Mouse (Mus musculus): ENCODE measurements around the gene Rora. TPM values are rescaled to one million over a fixed set of nuclear protein-coding genes. Genes with fewer than 3 reads are reported as not detected.
A peak's percentile ranks its signal among the peaks of the same experiment; 100 is the strongest.

The Rora gene
- polyA plus RNA-seq, 1 experiment from 2014 or later: 6.4 TPM

DNA sequence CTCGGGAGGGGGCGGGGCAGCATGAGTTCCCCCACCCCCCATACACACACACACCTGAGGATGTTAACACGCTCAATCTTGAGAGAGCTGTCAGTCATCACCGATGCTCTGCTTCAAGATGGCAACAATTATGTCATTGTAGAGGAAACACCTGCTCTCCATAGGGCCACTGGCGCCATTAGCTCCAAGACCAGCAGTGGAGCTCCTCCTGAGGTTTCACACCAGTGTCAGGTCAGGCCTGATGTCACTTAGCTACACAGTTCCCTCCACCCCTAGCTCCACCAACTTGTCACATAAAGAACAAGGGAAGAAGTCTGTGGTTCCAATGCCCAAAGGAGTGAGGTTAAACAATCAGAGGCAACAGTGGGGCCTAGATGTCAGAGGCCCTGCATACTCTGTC is 740.6 kb downstream of the Rora start:
- Histone ChIP-seq H3K9ac (ENCODE audit: low read depth, low read length) (no peak overlapping the region), H3K4me3 (ENCODE audit: low read length) (no peak overlapping the region), H3K27ac (ENCODE audit: low read depth, low read length) (no peak overlapping the region), H3K9me3 (ENCODE audit: control insufficient read depth, low read length) (no peaks in the 10 kb centered on the region), H3K4me1 (ENCODE audit: control insufficient read depth, insufficient read depth, low read length) (peaks cover 6% of the 10 kb centered on the region; the same call in 1 of the 2 replicates), H3K36me3 (ENCODE audit: control insufficient read depth, insufficient read depth, low read length) (no peaks in the 10 kb centered on the region), H3K4me2 (replicated peaks; ENCODE audit: low read depth, low read length) (no peak overlapping the region), H3K27me3 (ENCODE audit: control insufficient read depth, insufficient read depth, low read length) (no peaks in the 10 kb centered on the region)
- 87% methylated on average over 5 of the region's 5 CpGs for WGBS
- no peak for ATAC-seq (ENCODE audit: low FRiP score, low TSS enrichment)

- whole genome bisulfite sequencing: 67% methylated on average over 2 of the region's 2 CpGs
- Histone ChIP-seq H3K9ac (ENCODE audit: low read depth, low read length) (peak overlapping the region; percentile 91), H3K27me3 (ENCODE audit: control insufficient read depth, insufficient read depth, low read length) (no peaks in the 10 kb centered on the region), H3K4me1 (ENCODE audit: control insufficient read depth, insufficient read depth, low read length) (peaks cover 6% of the 10 kb centered on the region; the same call in 1 of the 2 replicates), H3K4me3 (ENCODE audit: low read length) (peak overlapping the region; percentile 82), H3K4me2 (replicated peaks; ENCODE audit: low read depth, low read length) (peak overlapping the region; percentile 87), H3K36me3 (ENCODE audit: control insufficient read depth, insufficient read depth, low read length) (peaks cover 5% of the 10 kb centered on the region; the same call in 1 of the 2 replicates), H3K27ac (ENCODE audit: low read depth, low read length) (peak overlapping the region; percentile 92), H3K9me3 (ENCODE audit: control insufficient read depth, low read length) (no peaks in the 10 kb centered on the region)
- ATAC-seq (ENCODE audit: low FRiP score, low TSS enrichment): peak; percentile 67
These were observed 743.8 kb downstream of the Rora start for GRCm38 (mm10) chr9:69397432-69397759.

DNA sequence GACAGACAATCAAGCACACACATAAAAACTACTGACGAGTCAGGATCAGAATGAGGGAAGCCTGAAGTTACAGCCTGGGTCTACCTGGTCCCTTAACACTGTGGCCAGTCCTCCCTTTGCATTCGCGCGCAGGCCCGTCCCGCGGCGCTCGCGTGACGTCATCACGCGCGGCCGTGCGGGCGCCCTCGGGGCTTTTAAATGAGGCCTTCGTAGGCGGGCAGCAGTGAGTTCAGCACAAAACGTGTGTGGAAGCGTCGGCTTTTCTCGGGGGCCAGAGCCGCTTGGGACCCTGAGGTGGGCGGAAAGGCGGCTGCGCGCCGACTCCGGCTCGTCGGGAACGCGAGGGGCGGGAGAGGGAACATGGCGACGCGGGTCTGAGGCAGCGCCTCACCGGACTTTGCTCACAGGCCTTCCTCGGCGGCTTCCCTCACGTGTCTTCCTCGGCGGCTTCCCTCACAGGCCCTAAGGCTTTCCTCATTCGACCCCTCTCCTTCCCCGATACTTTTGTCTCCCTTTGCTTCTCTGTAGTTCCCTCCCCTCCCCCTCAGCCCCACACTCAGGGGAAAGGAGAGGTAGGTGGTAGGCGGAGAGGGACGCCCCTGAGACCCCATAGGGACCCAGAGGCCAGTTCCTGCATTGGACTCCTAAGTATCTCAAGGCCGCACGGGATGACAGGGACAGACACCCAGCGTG is 744.3 kb downstream of the Rora start, which contains the start of gene Ice2:
Ice2 (plus strand) TSS at position 147 of the 693 bp plus-strand sequence.
- ATAC-seq (ENCODE audit: low FRiP score, low TSS enrichment): peak; percentile 93
- Histone ChIP-seq H3K4me2 (replicated peaks; ENCODE audit: low read depth, low read length) (peak within 1 kb of the TSS; percentile 87), H3K27ac (ENCODE audit: low read depth, low read length) (peak within 1 kb of the TSS; percentile 92), H3K36me3 (ENCODE audit: control insufficient read depth, insufficient read depth, low read length) (peaks cover 5% of the 10 kb centered on the region; the same call in 1 of the 2 replicates), H3K4me1 (ENCODE audit: control insufficient read depth, insufficient read depth, low read length) (peaks cover 6% of the 10 kb centered on the region; the same call in 1 of the 2 replicates), H3K4me3 (ENCODE audit: low read length) (peak within 1 kb of the TSS; percentile 82), H3K27me3 (ENCODE audit: control insufficient read depth, insufficient read depth, low read length) (no peaks in the 10 kb centered on the region), H3K9ac (ENCODE audit: low read depth, low read length) (peak within 1 kb of the TSS; percentile 91), H3K9me3 (ENCODE audit: control insufficient read depth, low read length) (no peaks in the 10 kb centered on the region)
- WGBS: 0% methylated on average over 52 of the region's 53 CpGs

DNA sequence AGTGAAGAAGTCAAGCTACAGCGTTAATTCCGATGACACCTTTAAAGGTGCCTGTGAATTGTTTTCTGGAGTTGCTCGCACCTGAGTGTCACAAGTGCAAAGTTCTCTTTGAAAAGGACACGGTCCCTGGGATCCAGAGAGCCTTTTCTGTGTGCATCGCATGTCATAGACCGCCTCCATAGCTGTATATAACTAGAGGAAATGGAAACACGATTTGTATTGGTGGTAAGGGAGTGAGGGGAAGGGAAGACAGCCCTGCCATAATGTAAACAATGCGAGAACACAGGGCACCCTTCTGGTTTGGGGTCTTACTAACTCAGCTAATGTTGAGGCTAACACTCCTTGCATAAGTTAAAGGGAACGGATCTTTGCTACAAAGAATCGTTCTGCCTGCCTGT is 744.9 kb downstream of the Rora start:
- Histone ChIP-seq H3K27ac (ENCODE audit: low read depth, low read length) (peak overlapping the region; percentile 92), H3K9ac (ENCODE audit: low read depth, low read length) (peak overlapping the region; percentile 91), H3K9me3 (ENCODE audit: control insufficient read depth, low read length) (no peaks in the 10 kb centered on the region), H3K36me3 (ENCODE audit: control insufficient read depth, insufficient read depth, low read length) (peaks cover 5% of the 10 kb centered on the region; the same call in 1 of the 2 replicates), H3K4me2 (replicated peaks; ENCODE audit: low read depth, low read length) (peak overlapping the region; percentile 87), H3K4me3 (ENCODE audit: low read length) (peak overlapping the region; percentile 82), H3K4me1 (ENCODE audit: control insufficient read depth, insufficient read depth, low read length) (peaks cover 6% of the 10 kb centered on the region; the same call in 1 of the 2 replicates), H3K27me3 (ENCODE audit: control insufficient read depth, insufficient read depth, low read length) (no peaks in the 10 kb centered on the region)
- WGBS: 9% methylated on average over 10 of the region's 10 CpGs
- ATAC-seq (ENCODE audit: low FRiP score, low TSS enrichment): peak; percentile 25; the same call in 1 of the 2 replicates

GRCm38 (mm10) chr9:69404671-69405070 is 751.1 kb downstream of the Rora start:
- WGBS: 80% methylated on average over 6 of the region's 6 CpGs

GRCm38 (mm10) chr9:69419476-69419875 is 765.9 kb downstream of the Rora start:
- Histone ChIP-seq H3K9ac (ENCODE audit: low read depth, low read length) (no peak overlapping the region), H3K27me3 (ENCODE audit: control insufficient read depth, insufficient read depth, low read length) (no peaks in the 10 kb centered on the region), H3K9me3 (ENCODE audit: control insufficient read depth, low read length) (no peaks in the 10 kb centered on the region), H3K27ac (ENCODE audit: low read depth, low read length) (no peak overlapping the region), H3K4me2 (replicated peaks; ENCODE audit: low read depth, low read length) (no peak overlapping the region), H3K4me1 (ENCODE audit: control insufficient read depth, insufficient read depth, low read length) (no peaks in the 10 kb centered on the region), H3K4me3 (ENCODE audit: low read length) (no peak overlapping the region), H3K36me3 (ENCODE audit: control insufficient read depth, insufficient read depth, low read length) (peaks cover 55% of the 10 kb centered on the region)
- 97% methylated on average over 1 of the region's 1 CpGs for WGBS
- no peak for ATAC-seq (ENCODE audit: low FRiP score, low TSS enrichment)

More at GRCm38 (mm10) chr9:69404671-69405070, 751.1 kb downstream of the Rora start:
- Histone ChIP-seq H3K27me3 (ENCODE audit: control insufficient read depth, insufficient read depth, low read length) (no peaks in the 10 kb centered on the region), H3K36me3 (ENCODE audit: control insufficient read depth, insufficient read depth, low read length) (peaks cover 11% of the 10 kb centered on the region; the same call in 1 of the 2 replicates), H3K4me2 (replicated peaks; ENCODE audit: low read depth, low read length) (no peak overlapping the region), H3K4me1 (ENCODE audit: control insufficient read depth, insufficient read depth, low read length) (no peaks in the 10 kb centered on the region), H3K9ac (ENCODE audit: low read depth, low read length) (no peak overlapping the region), H3K9me3 (ENCODE audit: control insufficient read depth, low read length) (no peaks in the 10 kb centered on the region), H3K4me3 (ENCODE audit: low read length) (no peak overlapping the region), H3K27ac (ENCODE audit: low read depth, low read length) (no peak overlapping the region)
- no peak for ATAC-seq (ENCODE audit: low FRiP score, low TSS enrichment)

DNA sequence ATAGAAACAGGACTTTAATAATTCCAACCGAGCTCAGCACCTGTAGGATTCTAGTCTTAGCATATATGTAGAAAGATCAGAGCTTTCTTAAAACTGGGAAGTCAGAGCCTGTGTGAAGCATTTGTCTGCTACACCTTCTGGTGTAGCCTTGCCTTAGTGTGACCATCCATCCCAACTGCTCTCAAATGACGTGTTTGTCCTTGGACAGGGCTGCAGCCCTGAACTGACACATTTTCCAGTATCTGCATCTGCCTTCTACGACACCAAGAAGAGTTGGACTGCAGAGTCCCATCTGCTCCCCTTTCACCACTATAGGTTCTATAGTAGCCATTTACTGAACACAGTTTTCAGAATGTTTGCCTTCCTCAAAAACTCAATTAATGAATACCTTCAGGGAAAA is 776.9 kb downstream of the Rora start:
- Histone ChIP-seq H3K36me3 (ENCODE audit: control insufficient read depth, insufficient read depth, low read length) (peaks cover 48% of the 10 kb centered on the region), H3K9ac (ENCODE audit: low read depth, low read length) (no peak overlapping the region), H3K27ac (ENCODE audit: low read depth, low read length) (no peak overlapping the region), H3K27me3 (ENCODE audit: control insufficient read depth, insufficient read depth, low read length) (no peaks in the 10 kb centered on the region), H3K4me2 (replicated peaks; ENCODE audit: low read depth, low read length) (no peak overlapping the region), H3K4me1 (ENCODE audit: control insufficient read depth, insufficient read depth, low read length) (no peaks in the 10 kb centered on the region), H3K4me3 (ENCODE audit: low read length) (no peak overlapping the region), H3K9me3 (ENCODE audit: control insufficient read depth, low read length) (no peaks in the 10 kb centered on the region)
- 91% methylated on average over 3 of the region's 3 CpGs for WGBS
- no peak for ATAC-seq (ENCODE audit: low FRiP score, low TSS enrichment)

DNA sequence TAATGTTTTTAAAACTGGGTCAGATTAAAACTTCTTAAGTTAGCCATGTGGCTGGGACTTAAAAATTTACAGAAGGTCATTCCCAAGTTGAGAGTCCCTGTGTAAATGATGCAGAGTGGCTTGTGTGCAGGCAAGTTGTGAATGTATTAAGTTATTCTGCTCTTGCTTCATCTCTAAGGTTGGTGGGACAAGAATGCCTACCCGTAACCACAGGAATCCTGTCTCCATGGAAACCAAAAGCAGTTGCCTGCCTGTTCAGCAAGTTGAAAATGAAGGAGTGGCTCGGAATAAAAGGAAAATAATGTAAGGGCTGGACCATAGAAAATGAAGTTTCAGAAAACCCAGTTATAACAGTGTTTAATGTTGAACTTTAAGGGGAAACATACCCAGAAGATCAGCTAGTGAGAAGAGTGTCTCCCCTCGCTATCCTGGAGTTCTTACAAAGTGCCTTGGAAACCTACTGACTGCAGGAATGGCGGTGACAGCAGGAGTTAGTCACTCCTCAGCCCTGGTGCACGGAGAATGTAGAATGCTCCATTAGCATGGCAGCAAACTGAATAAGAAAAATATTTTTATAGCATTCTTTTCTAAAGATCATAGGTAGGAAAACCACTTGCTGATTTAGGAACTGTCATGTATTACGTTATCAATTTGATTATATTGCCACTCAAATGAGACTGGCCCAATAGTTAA is 778.4 kb downstream of the Rora start:
- Histone ChIP-seq H3K9ac (ENCODE audit: low read depth, low read length) (no peak overlapping the region), H3K4me2 (replicated peaks; ENCODE audit: low read depth, low read length) (no peak overlapping the region), H3K27ac (ENCODE audit: low read depth, low read length) (peak overlapping the region; percentile 74; the same call in 1 of the 2 replicates), H3K9me3 (ENCODE audit: control insufficient read depth, low read length) (no peaks in the 10 kb centered on the region), H3K27me3 (ENCODE audit: control insufficient read depth, insufficient read depth, low read length) (no peaks in the 10 kb centered on the region), H3K4me1 (ENCODE audit: control insufficient read depth, insufficient read depth, low read length) (0 out of 2 replicates have a peak, but pooled peaks cover 3% of the 10 kb centered on the region), H3K4me3 (ENCODE audit: low read length) (no peak overlapping the region), H3K36me3 (ENCODE audit: control insufficient read depth, insufficient read depth, low read length) (peaks cover 36% of the 10 kb centered on the region)
- WGBS: 59% methylated on average over 6 of the region's 6 CpGs
- ATAC-seq (ENCODE audit: low FRiP score, low TSS enrichment): no peak

DNA sequence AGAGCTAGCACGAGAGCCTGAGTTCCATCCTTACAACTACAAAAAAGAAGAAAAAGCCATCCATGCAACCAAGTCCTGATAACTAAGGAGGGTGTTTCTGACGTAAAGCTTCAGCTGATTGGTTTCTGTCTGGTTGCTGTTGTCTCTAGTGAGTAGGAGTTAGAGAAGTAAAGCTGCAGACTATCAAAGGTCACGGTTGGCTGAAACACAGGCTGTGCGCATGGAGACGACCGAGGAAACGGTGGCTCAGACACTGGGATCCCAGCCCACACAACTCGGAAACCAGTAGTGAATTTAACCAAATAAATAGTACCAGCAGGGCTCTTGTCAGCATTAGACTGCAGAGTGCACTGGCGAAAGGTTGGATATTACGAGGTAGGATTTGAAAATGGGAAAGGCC is 781.6 kb downstream of the Rora start:
- H3K27ac ChIP-seq (ENCODE audit: low read depth, low read length): no peak overlapping the region
- peak; percentile 53; the same call in 1 of the 2 replicates for ATAC-seq (ENCODE audit: low FRiP score, low TSS enrichment)

More for the DNA sequence above, 781.6 kb downstream of the Rora start:
- Histone ChIP-seq H3K27me3 (ENCODE audit: control insufficient read depth, insufficient read depth, low read length) (no peaks in the 10 kb centered on the region), H3K4me1 (ENCODE audit: control insufficient read depth, insufficient read depth, low read length) (peaks cover 5% of the 10 kb centered on the region; the same call in 1 of the 2 replicates), H3K9me3 (ENCODE audit: control insufficient read depth, low read length) (no peaks in the 10 kb centered on the region), H3K4me3 (ENCODE audit: low read length) (no peak overlapping the region), H3K36me3 (ENCODE audit: control insufficient read depth, insufficient read depth, low read length) (peaks cover 13% of the 10 kb centered on the region; the same call in 1 of the 2 replicates), H3K4me2 (replicated peaks; ENCODE audit: low read depth, low read length) (no peak overlapping the region), H3K9ac (ENCODE audit: low read depth, low read length) (no peak overlapping the region)
- whole genome bisulfite sequencing: 37% methylated on average over 10 of the region's 10 CpGs

Data from kidney, embryonic 14.5 days (tissue).